Mouse (Mus musculus): Measurements from ENCODE around the gene Clstn3. TPM values are rescaled to one million over a fixed set of nuclear protein-coding genes. Genes with fewer than 3 reads are reported as not detected.

Gene Clstn3
- total and polyA plus RNA-seq, 3 experiments, result 17.7 to 126 (median 21.4) TPM

DNA sequence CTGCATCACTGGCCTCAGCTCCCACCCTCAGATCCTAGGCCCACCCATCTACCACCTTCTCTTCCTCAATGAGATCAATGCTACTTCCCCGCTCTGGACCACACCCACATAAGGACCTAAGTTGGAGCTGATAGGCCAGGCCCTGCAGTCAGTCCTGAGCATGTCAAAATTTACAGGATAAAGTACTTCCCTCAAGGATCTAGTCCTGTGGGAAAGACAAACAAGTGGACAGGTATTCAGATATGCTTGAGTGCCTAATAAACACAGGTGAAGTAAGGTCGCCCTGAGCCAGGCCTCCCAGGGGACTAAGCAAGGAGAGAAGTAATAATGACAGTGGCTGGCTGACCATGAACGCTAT is 15.0 kb upstream of the Clstn3 start:
- peaks cover 15 to 41% of the 10 kb centered on the region in 2 experiments for H3K4me1 ChIP-seq (ENCODE audit: control insufficient read depth in 1 of 2, insufficient read depth in 2 of 2)
- TF ChIP-seq IRF4 (IDR thresholded peaks at IDR 0.05; ENCODE audit: low read depth, low read length), result 0 out of 2 replicates have a peak, but pooled peaks have one; percentile 2
- peak; percentile 83 for TF ChIP-seq POLR2AphosphoS2 (IDR thresholded peaks at IDR 0.05; ENCODE audit: low read depth, low read length)
- no peak for TF ChIP-seq HCFC1 (IDR thresholded peaks at IDR 0.05; ENCODE audit: low read depth, low read length)
- peak; percentile 47 for TF ChIP-seq POLR2A (IDR thresholded peaks at IDR 0.05; ENCODE audit: low read depth, low read length)
- no peak for TF ChIP-seq JUND (conservative IDR thresholded peaks at IDR 0.05; ENCODE audit: low read depth, low read length)
- dilution Hi-C loops (cut with MboI; ENCODE audit: extremely low pct_ligation_motif_present, extremely low pct_unique_long_range_greater_than_20kb, low sequenced_read_pairs), result no loop called here
- peaks cover 15% of the 10 kb centered on the region for H3K27me3 ChIP-seq (replicated peaks)
- no peaks in the 10 kb centered on the region for H3K36me3 ChIP-seq (replicated peaks in 1 of 2; ENCODE audit: control insufficient read depth in 1 of 2, insufficient read depth in 1 of 2, low read length in 1 of 2)
- H3K27ac ChIP-seq (ENCODE audit: insufficient read depth, low read depth), result no peak overlapping the region
- H3K79me2 ChIP-seq (replicated peaks; ENCODE audit: control insufficient read depth, extremely low read depth, insufficient read depth, poor library complexity, severe bottlenecking), result peaks cover 4% of the 10 kb centered on the region; the same call in 1 of the 2 replicates
- in situ Hi-C loops (cut with MboI; ENCODE audit: low pct_ligation_motif_present, low pct_unique_long_range_greater_than_20kb, low sequenced_read_pairs), result loop anchor here (10.0 kb wide), 1 partner anchor 65 kb away; the partner anchor contains the start of gene C1s1
- H3K9me3 ChIP-seq (replicated peaks; ENCODE audit: low read length), result no peaks in the 10 kb centered on the region
- DNase-seq (ENCODE audit: extremely low read depth), result peak; percentile 56
- no peak overlapping the region for H3K4me2 ChIP-seq (ENCODE audit: insufficient read depth, low read depth, poor library complexity, severe bottlenecking)
- H3K4me3 ChIP-seq (replicated peaks in 1 of 3; ENCODE audit: low read depth in 2 of 3, low read length in 2 of 3, poor library complexity in 1 of 3), result no peak overlapping the region
- no peak overlapping the region for H3K9ac ChIP-seq (ENCODE audit: insufficient read depth, low read depth)

DNA sequence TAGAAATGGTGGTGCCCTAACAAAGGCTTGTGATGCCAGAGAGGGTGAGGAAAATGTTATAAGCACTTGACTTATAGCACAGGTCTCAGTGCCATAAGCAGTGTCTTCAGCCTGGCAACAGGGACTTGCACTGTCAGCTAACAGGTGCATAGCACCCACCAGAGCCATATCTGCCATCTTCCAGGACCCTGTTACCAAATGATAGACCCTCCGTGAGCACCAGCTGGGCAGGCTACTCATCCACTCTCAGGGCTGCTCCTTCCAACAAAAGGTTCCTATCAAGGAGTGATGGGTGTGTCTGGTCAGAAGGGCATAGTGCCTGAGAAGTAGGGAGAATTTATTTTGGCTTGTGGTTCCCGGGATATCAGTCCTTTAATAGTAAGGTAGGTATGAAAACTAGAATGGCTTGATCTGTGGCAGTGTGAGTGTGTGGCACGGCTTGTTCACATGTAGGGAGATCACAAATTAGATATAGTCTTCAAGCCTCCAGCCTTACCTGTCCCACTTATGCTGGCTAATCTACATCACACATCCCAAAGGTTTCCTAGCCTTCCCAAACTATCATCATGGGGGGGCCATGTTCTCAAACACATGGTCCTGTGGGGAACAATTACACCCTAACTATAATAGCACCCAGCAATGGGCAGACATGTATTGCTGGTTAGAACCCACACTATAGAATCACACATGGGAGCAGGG is 14.4 kb upstream of the Clstn3 start:
- dilution Hi-C loops (cut with MboI; ENCODE audit: extremely low pct_ligation_motif_present, extremely low pct_unique_long_range_greater_than_20kb, low sequenced_read_pairs) (no loop called here), in situ Hi-C loops (cut with MboI; ENCODE audit: low pct_ligation_motif_present, low pct_unique_long_range_greater_than_20kb, low sequenced_read_pairs) (loop anchor here (10.0 kb wide), 1 partner anchor 66 kb away; the partner anchor contains the start of gene C1s1)
- Histone ChIP-seq H3K4me1 (ENCODE audit: control insufficient read depth in 1 of 2, insufficient read depth in 2 of 2) (peaks cover 16 to 42% of the 10 kb centered on the region in 2 experiments), H3K79me2 (replicated peaks; ENCODE audit: control insufficient read depth, extremely low read depth, insufficient read depth, poor library complexity, severe bottlenecking) (peaks cover 4% of the 10 kb centered on the region; the same call in 1 of the 2 replicates), H3K9ac (ENCODE audit: insufficient read depth, low read depth) (no peak overlapping the region; the same call in 1 of the 2 replicates), H3K27ac (ENCODE audit: insufficient read depth, low read depth) (peak overlapping the region; percentile 78), H3K4me2 (ENCODE audit: insufficient read depth, low read depth, poor library complexity, severe bottlenecking) (peak overlapping the region; percentile 57; the same call in 1 of the 2 replicates), H3K27me3 (replicated peaks) (peaks cover 19% of the 10 kb centered on the region), H3K36me3 (replicated peaks in 1 of 2; ENCODE audit: control insufficient read depth in 1 of 2, insufficient read depth in 1 of 2, low read length in 1 of 2) (no peaks in the 10 kb centered on the region), H3K9me3 (replicated peaks; ENCODE audit: low read length) (no peaks in the 10 kb centered on the region), H3K4me3 (replicated peaks in 1 of 3; ENCODE audit: low read depth in 2 of 3, low read length in 2 of 3, poor library complexity in 1 of 3) (no peak overlapping the region)
- no peak for DNase-seq (ENCODE audit: extremely low read depth)
- TF ChIP-seq ZMIZ1 (IDR thresholded peaks at IDR 0.05; ENCODE audit: low read depth, low read length), result peak; percentile 10; the same call in 1 of the 2 replicates
- TF ChIP-seq MAZ (IDR thresholded peaks at IDR 0.05; ENCODE audit: low read depth, low read length), result no peak
- TF ChIP-seq MAFK (IDR thresholded peaks at IDR 0.05; ENCODE audit: insufficient replicate concordance, low read length), result no peak
- no peak for TF ChIP-seq TBP (conservative IDR thresholded peaks at IDR 0.05; ENCODE audit: low read depth, low read length)
- TF ChIP-seq MYC (IDR thresholded peaks at IDR 0.05; ENCODE audit: low read depth, low read length), result 0 out of 2 replicates have a peak, but pooled peaks have one; percentile 32
- peak; percentile 91 for TF ChIP-seq POLR2AphosphoS2 (IDR thresholded peaks at IDR 0.05; ENCODE audit: low read depth, low read length)
- no peak for TF ChIP-seq ZC3H11A (IDR thresholded peaks at IDR 0.05; ENCODE audit: low read depth, low read length)
- TF ChIP-seq TCF12 (IDR thresholded peaks at IDR 0.05; ENCODE audit: low read depth, low read length), result no peak

All from CH12.LX (cell line).